Mouse (Mus musculus) liver, embryonic 16.5 days (tissue): ENCODE results near the gene Iqce. TPM values are rescaled to one million over a fixed set of nuclear protein-coding genes. Genes with fewer than 3 reads are reported as not detected.

Source experiments
- ATAC-seq: fragments of 200-750 bp; cut with Nextera tagmentation; 2 replicates; pipeline ENCODE4 v1.8.0; 2017; ENCODE audit warnings: low read depth, mild to moderate bottlenecking, moderate number of reproducible peaks, moderate library complexity
- H3K27ac ChIP-seq: fragments of 300-500 bp; sonication (generic); 2 replicates; pipeline ENCODE4 v1.5.1; 2014; ENCODE audit warnings: mild to moderate bottlenecking, low read length
- H3K27me3 ChIP-seq: fragments of 300-500 bp; sonication (generic); 2 replicates; pipeline ENCODE4 v1.6.1; 2014; ENCODE audit warnings: low read depth, low read length, mixed read lengths; ENCODE audit not compliant: control insufficient read depth, insufficient read depth
- H3K36me3 ChIP-seq: fragments of 300-500 bp; sonication (generic); 2 replicates; pipeline ENCODE4 v1.6.1; 2014; ENCODE audit warnings: mild to moderate bottlenecking; ENCODE audit not compliant: control insufficient read depth, insufficient read depth
- H3K4me1 ChIP-seq: fragments of 300-500 bp; sonication (generic); 2 replicates; pipeline ENCODE4 v1.6.1; 2014; ENCODE audit warnings: low read depth, low read length, mixed read lengths; ENCODE audit not compliant: control insufficient read depth
- H3K4me2 ChIP-seq: fragments of 300-500 bp; sonication (generic); 2 replicates; pipeline ENCODE4 v1.6.1; 2014; ENCODE audit warnings: low read depth, low read length, mixed read lengths
- H3K4me3 ChIP-seq: fragments of 300-500 bp; sonication (generic); 2 replicates; pipeline ENCODE4 v1.5.1; 2014; ENCODE audit warnings: low read depth, mild to moderate bottlenecking, low read length
- H3K9ac ChIP-seq: fragments of 300-500 bp; sonication (generic); 2 replicates; pipeline ENCODE4 v1.6.1; 2014; ENCODE audit warnings: low read depth, low read length
- H3K9me3 ChIP-seq: fragments of 300-500 bp; sonication (generic); replicated peaks from 2 replicates; pipeline ENCODE4 v1.6.1; 2016; ENCODE audit warnings: low read length; ENCODE audit not compliant: control insufficient read depth
- WGBS: fragments of 180-500 bp; shearing (Covaris S2); extraction: QIAGEN DNeasy Blood & Tissue Kit; methylation state at CpG from one replicate; pipeline ENCODE4 v1.1.7; 2014; ENCODE audit not compliant: insufficient replicate concordance; 5-methylcytosine and 5-hydroxymethylcytosine counted together
- polyA plus RNA-seq: library from polyadenylated mRNA; unstranded; fragments of >200 nt; fragmentation: Nextera tagmentation; extraction: Ambion mirVana; gene quantifications from 2 replicates; pipeline ENCODE4 v1.2.1, GENCODE M21; 2015

Iqce gene
- polyA plus RNA-seq, 1 experiment from 2014 or later: 5.2 TPM

- H3K4me1 ChIP-seq: peaks cover 32% of the 10 kb centered on the region
- H3K36me3 ChIP-seq: no peaks in the 10 kb centered on the region
- H3K27me3 ChIP-seq: no peaks in the 10 kb centered on the region
- no peak overlapping the region for H3K27ac ChIP-seq
- no peaks in the 10 kb centered on the region for H3K9me3 ChIP-seq
- no peak overlapping the region for H3K9ac ChIP-seq
- WGBS: 41% methylated on average over 2 of the region's 2 CpGs
- no peak overlapping the region for H3K4me3 ChIP-seq
- H3K4me2 ChIP-seq: no peak overlapping the region
- ATAC-seq: no peak
Measured at GRCm38 (mm10) chr5:140640812-140641211, 61.4 kb downstream of the Iqce start.

GRCm38 (mm10) chr5:140639871-140640270, 62.3 kb downstream of the Iqce start:
- 74% methylated on average over 14 of the region's 14 CpGs for WGBS
- H3K27me3 ChIP-seq: no peaks in the 10 kb centered on the region
- H3K4me2 ChIP-seq: no peak overlapping the region
- H3K27ac ChIP-seq: no peak overlapping the region
- peaks cover 4% of the 10 kb centered on the region; the same call in 1 of the 2 replicates for H3K36me3 ChIP-seq
- no peak for ATAC-seq
- peaks cover 23% of the 10 kb centered on the region for H3K4me1 ChIP-seq
- H3K9me3 ChIP-seq: no peaks in the 10 kb centered on the region
- no peak overlapping the region for H3K4me3 ChIP-seq
- no peak overlapping the region for H3K9ac ChIP-seq

DNA sequence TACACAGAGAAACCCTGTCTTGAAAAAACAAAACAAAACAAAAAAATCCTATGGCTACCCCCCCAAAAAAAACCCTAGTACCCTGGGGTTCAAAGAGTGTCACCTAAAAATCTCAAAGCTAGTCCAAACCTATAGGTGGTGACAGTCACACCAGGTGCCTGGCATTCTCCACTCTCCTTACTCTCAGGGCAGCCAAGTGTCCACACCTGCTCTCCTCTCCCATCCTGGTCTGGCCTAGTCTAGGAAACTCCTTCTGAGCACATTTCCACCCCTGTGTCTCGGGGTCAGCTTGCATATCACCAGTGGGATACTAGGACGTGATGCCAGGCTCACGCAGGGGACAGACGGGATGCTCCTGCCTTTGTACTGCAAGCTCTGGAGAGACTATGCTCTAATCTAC, 62.9 kb downstream of the Iqce start:
- H3K27me3 ChIP-seq: no peaks in the 10 kb centered on the region
- H3K4me2 ChIP-seq: no peak overlapping the region
- H3K36me3 ChIP-seq: peaks cover 5% of the 10 kb centered on the region; the same call in 1 of the 2 replicates
- no peak overlapping the region for H3K9ac ChIP-seq
- H3K27ac ChIP-seq: no peak overlapping the region
- 76% methylated on average over 4 of the region's 4 CpGs for WGBS
- peaks cover 17% of the 10 kb centered on the region for H3K4me1 ChIP-seq
- H3K4me3 ChIP-seq: no peak overlapping the region
- H3K9me3 ChIP-seq: no peaks in the 10 kb centered on the region
- no peak for ATAC-seq

- no peak overlapping the region for H3K4me3 ChIP-seq
- ATAC-seq: no peak
- 71% methylated on average over 6 of the region's 6 CpGs for WGBS
- peaks cover 5% of the 10 kb centered on the region; the same call in 1 of the 2 replicates for H3K36me3 ChIP-seq
- H3K27me3 ChIP-seq: no peaks in the 10 kb centered on the region
- peaks cover 10% of the 10 kb centered on the region for H3K4me1 ChIP-seq
- no peak overlapping the region for H3K27ac ChIP-seq
- no peak overlapping the region for H3K4me2 ChIP-seq
- no peaks in the 10 kb centered on the region for H3K9me3 ChIP-seq
- H3K9ac ChIP-seq: no peak overlapping the region
Measured at GRCm38 (mm10) chr5:140638484-140638883, 63.7 kb downstream of the Iqce start.

GRCm38 (mm10) chr5:140637989-140638388, 64.2 kb downstream of the Iqce start:
- no peak overlapping the region for H3K27ac ChIP-seq
- peaks cover 5% of the 10 kb centered on the region; the same call in 1 of the 2 replicates for H3K36me3 ChIP-seq
- H3K9ac ChIP-seq: no peak overlapping the region
- H3K4me2 ChIP-seq: no peak overlapping the region
- 58% methylated on average over 3 of the region's 3 CpGs for WGBS
- H3K4me1 ChIP-seq: peaks cover 5% of the 10 kb centered on the region
- H3K27me3 ChIP-seq: no peaks in the 10 kb centered on the region
- ATAC-seq: no peak
- H3K4me3 ChIP-seq: no peak overlapping the region
- no peaks in the 10 kb centered on the region for H3K9me3 ChIP-seq

DNA sequence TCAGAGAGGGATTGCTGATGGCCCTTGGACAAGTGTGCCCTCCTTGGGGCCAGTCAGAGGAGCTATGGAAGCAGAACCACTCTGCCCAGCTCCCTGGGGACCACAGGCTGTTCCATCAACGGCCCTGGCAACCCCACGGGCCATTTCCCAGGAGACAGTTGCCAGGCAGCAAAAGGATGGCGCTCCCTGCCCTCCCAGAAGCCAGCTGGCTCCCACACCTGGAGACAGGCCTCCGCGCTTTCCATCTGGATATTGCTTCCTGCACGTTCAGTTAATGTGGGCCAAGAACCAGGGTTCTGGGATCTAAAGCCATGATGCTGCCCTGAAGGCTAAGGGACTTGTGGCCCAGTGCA, 65.1 kb downstream of the Iqce start:
- Histone ChIP-seq H3K36me3 (peaks cover 5% of the 10 kb centered on the region; the same call in 1 of the 2 replicates), H3K4me2 (no peak overlapping the region), H3K4me3 (no peak overlapping the region), H3K9me3 (no peaks in the 10 kb centered on the region), H3K27me3 (no peaks in the 10 kb centered on the region), H3K27ac (no peak overlapping the region), H3K9ac (no peak overlapping the region), H3K4me1 (no peaks in the 10 kb centered on the region; the same call in none of the 2 replicates)
- no peak for ATAC-seq
- WGBS: 70% methylated on average over 6 of the region's 6 CpGs

DNA sequence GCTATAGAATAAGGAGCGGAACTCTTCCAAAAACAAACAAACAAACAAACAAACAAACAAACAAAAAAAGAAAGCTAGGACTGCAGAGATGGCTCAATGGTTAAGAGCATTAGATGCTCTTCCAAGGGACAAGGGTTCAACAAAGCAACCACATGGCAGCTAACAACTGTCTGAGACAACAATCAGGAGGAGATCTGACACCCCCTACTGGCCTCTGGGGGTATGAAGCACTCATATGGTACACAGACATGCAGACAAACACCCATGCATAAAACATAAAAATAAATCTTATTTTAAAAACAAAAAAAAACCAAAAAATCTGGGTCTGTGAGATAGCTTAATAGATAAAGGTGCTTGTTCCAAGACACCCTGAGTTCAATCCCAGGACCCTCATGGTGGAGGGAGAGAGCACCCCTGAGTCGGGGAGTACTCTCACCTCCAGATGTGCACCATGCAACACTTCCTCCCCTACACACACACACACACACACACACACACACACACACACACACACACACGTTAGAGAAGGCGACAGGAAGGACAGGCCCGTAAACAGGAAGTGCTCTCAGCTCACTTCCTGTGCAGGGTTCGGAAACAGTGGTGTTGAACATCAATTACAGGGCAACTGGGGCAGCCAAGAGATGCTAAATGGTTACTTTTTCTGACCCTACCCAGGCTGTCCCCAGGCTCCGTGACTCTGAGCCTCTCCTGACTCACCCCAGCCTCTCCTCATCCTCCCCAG, 65.7 kb downstream of the Iqce start:
- H3K36me3 ChIP-seq: peaks cover 5% of the 10 kb centered on the region; the same call in 1 of the 2 replicates
- H3K9me3 ChIP-seq: no peaks in the 10 kb centered on the region
- no peak overlapping the region for H3K4me3 ChIP-seq
- H3K9ac ChIP-seq: no peak overlapping the region
- H3K4me2 ChIP-seq: no peak overlapping the region
- 57% methylated on average over 7 of the region's 7 CpGs for WGBS
- H3K27me3 ChIP-seq: no peaks in the 10 kb centered on the region
- H3K27ac ChIP-seq: no peak overlapping the region
- no peaks in the 10 kb centered on the region; the same call in 1 of the 2 replicates for H3K4me1 ChIP-seq
- no peak for ATAC-seq

DNA sequence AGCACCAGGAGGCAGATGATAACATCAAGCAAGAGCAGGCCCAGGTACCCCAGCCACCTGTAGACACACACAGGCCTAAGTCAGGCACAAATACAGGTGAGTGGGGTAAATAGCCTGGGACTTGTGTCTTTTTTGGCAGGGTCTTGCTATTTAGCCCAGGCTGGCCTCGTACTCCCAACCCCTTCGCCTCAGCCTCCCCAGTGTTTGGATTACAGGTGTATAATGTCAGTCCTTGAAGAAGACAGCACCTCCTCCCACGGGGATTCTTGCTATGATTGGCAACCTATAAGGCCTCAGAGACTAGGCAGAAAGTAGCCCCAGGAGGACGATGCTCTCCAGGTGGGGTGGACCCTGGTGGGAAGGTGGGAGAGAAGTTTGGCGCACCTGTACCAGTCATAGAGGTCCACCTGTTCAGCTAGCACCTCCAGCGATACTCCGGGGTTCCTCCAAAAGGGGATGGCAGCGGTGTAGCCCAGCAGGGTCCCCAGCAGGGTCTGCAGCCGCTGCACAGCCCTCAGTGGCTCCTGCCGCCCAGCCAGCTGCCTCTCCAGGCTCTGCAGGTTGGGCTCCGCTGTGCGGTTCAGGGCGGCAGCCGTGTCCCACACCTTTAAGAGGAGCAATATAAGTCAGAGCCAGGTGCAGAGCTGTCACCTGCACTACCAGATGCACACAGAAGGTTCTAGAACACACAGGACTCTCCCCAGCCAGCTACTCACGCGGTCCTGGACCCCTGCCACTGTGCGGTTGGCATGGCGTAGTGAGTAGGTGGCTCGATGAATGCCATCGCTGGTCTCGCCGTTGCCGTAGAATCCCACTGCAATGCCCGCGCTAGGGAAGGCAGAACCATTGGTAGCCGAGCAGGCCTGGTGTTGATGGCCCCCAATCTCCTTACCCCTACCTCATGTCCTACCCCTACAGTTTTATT, 67.1 kb downstream of the Iqce start:
- Histone ChIP-seq H3K4me2 (no peak overlapping the region), H3K36me3 (peaks cover 5% of the 10 kb centered on the region; the same call in 1 of the 2 replicates), H3K9ac (no peak overlapping the region), H3K4me3 (no peak overlapping the region), H3K4me1 (no peaks in the 10 kb centered on the region; the same call in 1 of the 2 replicates), H3K27ac (no peak overlapping the region), H3K9me3 (no peaks in the 10 kb centered on the region), H3K27me3 (no peaks in the 10 kb centered on the region)
- no peak for ATAC-seq
- 87% methylated on average over 26 of the region's 26 CpGs for WGBS

GRCm38 (mm10) chr5:140633432-140633831, 68.7 kb downstream of the Iqce start:
- Histone ChIP-seq H3K9me3 (no peaks in the 10 kb centered on the region), H3K4me2 (no peak overlapping the region), H3K27ac (no peak overlapping the region), H3K4me3 (no peak overlapping the region), H3K9ac (no peak overlapping the region), H3K36me3 (peaks cover 7% of the 10 kb centered on the region; the same call in 1 of the 2 replicates), H3K27me3 (no peaks in the 10 kb centered on the region), H3K4me1 (no peaks in the 10 kb centered on the region; the same call in 1 of the 2 replicates)
- 78% methylated on average over 7 of the region's 7 CpGs for WGBS
- no peak for ATAC-seq
